Mouse (Mus musculus): Measurements from ENCODE around the gene Gm26620. TPM values are rescaled to one million over a fixed set of nuclear protein-coding genes. Genes with fewer than 3 reads are reported as not detected.
A peak's percentile ranks its signal among the peaks of the same experiment; 100 is the strongest.

Gene Gm26620
- polyA plus RNA-seq, 1 experiment from 2014 or later = 0.55 TPM

DNA sequence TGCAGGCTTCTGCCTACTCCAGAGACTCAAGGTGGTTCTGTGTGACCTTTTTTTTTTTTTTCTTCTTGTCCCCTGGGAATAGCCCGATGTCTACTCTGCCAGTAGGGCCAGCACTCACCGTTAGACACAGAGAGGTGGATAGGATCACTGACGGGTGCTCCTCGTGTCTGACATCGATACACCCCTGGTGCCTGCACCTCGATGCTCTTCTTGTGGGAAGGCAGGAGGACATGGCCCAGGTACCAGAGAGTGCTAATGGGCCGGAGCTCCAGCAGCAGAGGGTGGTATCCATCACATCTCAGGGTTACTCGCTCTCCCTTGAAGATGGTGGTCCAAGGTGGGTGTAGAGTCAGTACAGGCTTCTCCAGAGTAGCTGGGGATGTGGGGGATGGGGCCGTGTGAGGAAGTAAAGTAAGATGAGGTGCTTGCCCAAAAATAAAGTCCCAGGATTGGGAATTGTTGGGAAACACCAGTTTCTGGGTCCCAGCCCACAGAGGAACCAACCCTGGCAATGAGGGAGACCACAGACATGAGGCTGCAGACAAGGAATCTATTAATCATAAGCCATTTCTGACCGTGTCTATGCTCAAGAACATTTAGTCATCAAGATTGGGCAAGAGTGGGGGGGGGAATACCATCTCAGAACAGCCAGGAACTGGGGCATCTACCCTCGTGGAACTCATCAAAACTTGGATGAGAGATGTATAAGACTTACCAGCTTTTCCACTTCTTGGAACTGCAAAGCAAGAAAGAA lies 27.2 kb downstream of the Gm26620 start:
- H3K4me3 ChIP-seq (ENCODE audit: inconsistent target) = no peak overlapping the region
- 73% methylated on average over 11 of the region's 11 CpGs for WGBS (ENCODE audit: missing documents)
- H3K79me2 ChIP-seq (ENCODE audit: inconsistent target) = no peaks in the 10 kb centered on the region
- no peak overlapping the region for H3K27ac ChIP-seq
- H3K36me3 ChIP-seq (ENCODE audit: inconsistent target) = no peaks in the 10 kb centered on the region

DNA sequence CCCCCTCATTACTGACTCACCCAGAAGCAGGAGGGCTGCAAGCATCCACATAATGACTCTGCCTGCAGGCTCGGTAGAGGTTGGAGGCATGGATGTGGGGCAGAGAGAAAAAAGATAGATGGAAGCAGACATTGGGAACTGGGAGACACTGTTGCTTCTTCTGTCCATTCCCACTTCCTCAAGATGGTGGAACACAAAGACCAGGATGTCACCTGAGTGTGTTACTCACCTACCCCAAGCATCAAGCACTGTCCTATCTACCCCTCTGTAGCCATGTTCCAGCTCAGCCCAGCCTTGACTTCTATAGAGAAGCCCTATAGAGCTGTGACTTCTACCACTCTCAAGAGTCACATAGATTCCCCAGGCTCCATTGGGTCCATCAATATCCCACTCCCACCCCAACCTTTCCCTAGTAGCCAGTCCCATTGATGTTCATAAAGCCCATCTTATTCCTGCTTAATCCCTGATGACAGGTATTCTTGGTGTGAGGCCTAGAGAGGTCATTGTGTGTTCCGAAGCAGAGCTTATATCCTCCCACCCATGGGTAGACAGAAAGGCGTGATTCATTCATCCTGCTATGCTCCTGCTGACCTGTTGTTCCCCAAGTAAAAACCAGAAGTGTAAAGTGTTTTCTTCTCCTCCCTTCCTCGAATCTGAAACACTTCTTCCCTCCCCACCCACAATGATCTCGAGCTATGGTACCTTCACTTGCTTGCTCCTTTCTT lies 28.2 kb downstream of the Gm26620 start, which contains the start of gene Fcrlb:
Fcrlb (minus strand) TSS at position 51 of the 725 bp plus-strand sequence.
- Histone ChIP-seq H3K79me2 (ENCODE audit: inconsistent target) (no peaks in the 10 kb centered on the region), H3K27ac (no peak within 1 kb of the TSS), H3K36me3 (ENCODE audit: inconsistent target) (no peaks in the 10 kb centered on the region), H3K4me3 (ENCODE audit: inconsistent target) (no peak within 1 kb of the TSS)
- 85% methylated on average over 5 of the region's 5 CpGs for WGBS (ENCODE audit: missing documents)

GRCm38 (mm10) chr1:170915657-170916056 lies 30.8 kb downstream of the Gm26620 start:
- 82% methylated on average over 5 of the region's 5 CpGs for WGBS (ENCODE audit: missing documents)
- Histone ChIP-seq H3K4me3 (ENCODE audit: inconsistent target) (no peak overlapping the region), H3K79me2 (ENCODE audit: inconsistent target) (no peaks in the 10 kb centered on the region), H3K27ac (no peak overlapping the region), H3K36me3 (ENCODE audit: inconsistent target) (no peaks in the 10 kb centered on the region)

GRCm38 (mm10) chr1:170919308-170919707 lies 34.4 kb downstream of the Gm26620 start:
- H3K36me3 ChIP-seq (ENCODE audit: inconsistent target) = no peaks in the 10 kb centered on the region
- no peaks in the 10 kb centered on the region for H3K79me2 ChIP-seq (ENCODE audit: inconsistent target)
- no peak overlapping the region for H3K27ac ChIP-seq
- no peak overlapping the region for H3K4me3 ChIP-seq (ENCODE audit: inconsistent target)
- WGBS (ENCODE audit: missing documents) = 63% methylated on average over 8 of the region's 8 CpGs

DNA sequence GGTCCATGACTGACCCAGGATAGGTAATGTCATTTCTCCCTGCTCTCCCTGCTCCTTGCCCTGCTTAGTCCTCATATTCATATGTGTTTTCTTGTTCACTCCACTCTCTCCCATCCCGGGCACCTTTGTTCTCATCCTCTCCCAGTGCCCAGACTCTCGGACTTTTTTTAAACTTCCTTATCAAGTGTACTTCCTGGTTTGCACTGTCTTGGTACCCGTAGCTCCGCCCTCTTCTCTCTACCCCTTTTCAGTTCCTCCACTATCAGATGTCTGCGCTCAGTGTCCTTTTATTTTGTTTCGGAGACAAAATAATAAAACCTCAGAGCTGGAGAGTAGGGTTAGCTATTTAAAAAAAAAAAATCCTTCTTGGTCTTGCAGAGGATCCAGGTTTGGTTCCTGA lies 39.6 kb downstream of the Gm26620 start:
- Histone ChIP-seq H3K36me3 (ENCODE audit: inconsistent target) (no peaks in the 10 kb centered on the region), H3K27ac (peak overlapping the region; percentile 17; the same call in 1 of the 2 replicates), H3K79me2 (ENCODE audit: inconsistent target) (no peaks in the 10 kb centered on the region), H3K4me3 (ENCODE audit: inconsistent target) (0 out of 2 replicates have a peak overlapping the region, but pooled peaks have one; percentile 2)
- 16% methylated on average over 6 of the region's 6 CpGs for WGBS (ENCODE audit: missing documents)

GRCm38 (mm10) chr1:170926941-170927340 lies 42.1 kb downstream of the Gm26620 start:
- 95% methylated on average over 6 of the region's 6 CpGs for WGBS (ENCODE audit: missing documents)
- no peak overlapping the region for H3K27ac ChIP-seq
- no peaks in the 10 kb centered on the region for H3K36me3 ChIP-seq (ENCODE audit: inconsistent target)
- H3K79me2 ChIP-seq (ENCODE audit: inconsistent target) = no peaks in the 10 kb centered on the region
- no peak overlapping the region for H3K4me3 ChIP-seq (ENCODE audit: inconsistent target)

- no peak within 1 kb of the TSS for H3K27ac ChIP-seq
- no peak within 1 kb of the TSS for H3K4me3 ChIP-seq (ENCODE audit: inconsistent target)
- no peaks in the 10 kb centered on the region for H3K79me2 ChIP-seq (ENCODE audit: inconsistent target)
- WGBS (ENCODE audit: missing documents) = 93% methylated on average over 3 of the region's 3 CpGs
- H3K36me3 ChIP-seq (ENCODE audit: inconsistent target) = no peaks in the 10 kb centered on the region
Observed at GRCm38 (mm10) chr1:170927378-170927777, 42.5 kb downstream of the Gm26620 start, which contains the start of gene Fcrla. Fcrla (minus strand) TSS chr1:170927583.

DNA sequence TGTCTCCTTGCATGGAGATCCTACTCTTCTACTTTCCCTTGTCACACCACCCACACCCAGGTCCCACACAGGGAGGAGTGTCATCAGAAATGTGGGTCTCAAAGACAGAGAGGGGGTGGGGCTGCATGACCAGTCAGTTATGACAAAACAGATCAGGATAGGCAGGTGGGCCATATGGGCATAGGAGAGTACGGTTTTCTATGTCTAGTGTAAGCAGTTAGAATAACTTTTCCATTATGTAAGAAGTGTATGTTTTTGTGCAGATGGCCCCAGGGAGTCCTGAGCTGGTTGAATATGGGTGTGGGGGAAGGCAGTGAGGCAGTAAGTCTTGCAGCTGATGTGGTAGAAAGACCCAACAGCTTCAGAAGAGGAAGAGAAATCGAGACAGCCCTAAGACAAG lies 43.6 kb downstream of the Gm26620 start:
- Histone ChIP-seq H3K27ac (no peak overlapping the region), H3K79me2 (ENCODE audit: inconsistent target) (no peaks in the 10 kb centered on the region), H3K4me3 (ENCODE audit: inconsistent target) (no peak overlapping the region), H3K36me3 (ENCODE audit: inconsistent target) (no peaks in the 10 kb centered on the region)
- 72% methylated on average over 2 of the region's 2 CpGs for WGBS (ENCODE audit: missing documents)

DNA sequence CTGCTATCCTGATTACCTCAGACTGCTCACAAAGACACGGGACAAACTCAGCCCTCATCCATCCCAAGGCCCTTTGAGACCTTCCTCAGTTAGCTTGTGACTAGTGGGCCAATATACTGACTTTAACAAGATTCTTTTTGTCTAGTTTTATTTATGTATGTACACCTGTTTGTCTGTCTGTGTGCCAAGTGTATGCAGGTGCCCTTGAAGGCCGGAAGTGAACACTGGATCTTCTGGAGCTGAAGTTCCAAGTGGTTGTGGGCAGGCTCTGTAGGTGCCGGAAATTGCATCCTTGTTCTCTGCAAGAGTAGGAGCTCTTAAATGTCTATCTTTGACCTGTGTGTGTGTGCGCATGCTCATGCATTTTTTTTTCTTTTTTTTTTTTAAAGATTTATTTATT lies 44.4 kb downstream of the Gm26620 start:
- Histone ChIP-seq H3K79me2 (ENCODE audit: inconsistent target) (no peaks in the 10 kb centered on the region), H3K4me3 (ENCODE audit: inconsistent target) (no peak overlapping the region), H3K36me3 (ENCODE audit: inconsistent target) (no peaks in the 10 kb centered on the region), H3K27ac (no peak overlapping the region)
- WGBS (ENCODE audit: missing documents) = 96% methylated on average over 3 of the region's 4 CpGs

DNA sequence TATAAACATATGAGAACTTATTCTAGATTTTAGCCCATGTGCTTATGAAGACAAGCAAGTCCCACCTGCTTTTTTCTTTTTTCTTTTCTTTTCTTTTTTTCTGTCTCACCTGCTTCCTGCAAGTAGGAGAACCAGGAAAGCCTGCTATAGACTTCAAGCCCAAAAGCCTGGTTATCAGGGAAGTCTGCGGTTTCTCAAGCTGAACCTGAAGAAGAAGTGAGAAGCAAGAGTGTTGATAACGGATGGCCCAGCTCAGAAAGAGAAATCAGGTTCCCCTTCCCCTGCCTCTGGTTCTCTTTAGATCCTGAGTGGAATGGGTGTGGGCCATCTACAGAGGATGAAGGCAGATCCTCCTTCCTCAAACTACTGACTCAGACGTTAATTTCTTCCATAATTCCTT lies 47.2 kb downstream of the Gm26620 start:
- H3K36me3 ChIP-seq (ENCODE audit: inconsistent target) = no peaks in the 10 kb centered on the region
- H3K27ac ChIP-seq = 0 out of 2 replicates have a peak overlapping the region, but pooled peaks have one; percentile 4
- H3K79me2 ChIP-seq (ENCODE audit: inconsistent target) = no peaks in the 10 kb centered on the region
- H3K4me3 ChIP-seq (ENCODE audit: inconsistent target) = no peak overlapping the region
- WGBS (ENCODE audit: missing documents) = 37% methylated on average over 3 of the region's 3 CpGs

GRCm38 (mm10) chr1:170933386-170933920 lies 48.6 kb downstream of the Gm26620 start:
- peak overlapping the region; percentile 83 for H3K27ac ChIP-seq
- 95% methylated on average over 6 of the region's 6 CpGs for WGBS (ENCODE audit: missing documents)

GRCm38 (mm10) chr1:170933940-170934339 lies 49.1 kb downstream of the Gm26620 start:
- H3K36me3 ChIP-seq (ENCODE audit: inconsistent target) = no peaks in the 10 kb centered on the region
- no peak overlapping the region for H3K4me3 ChIP-seq (ENCODE audit: inconsistent target)
- no peaks in the 10 kb centered on the region for H3K79me2 ChIP-seq (ENCODE audit: inconsistent target)
- 64% methylated on average over 1 of the region's 1 CpGs for WGBS (ENCODE audit: missing documents)
- H3K27ac ChIP-seq = peak overlapping the region; percentile 83

More at GRCm38 (mm10) chr1:170933386-170933920, 48.6 kb downstream of the Gm26620 start:
- Histone ChIP-seq H3K4me3 (ENCODE audit: inconsistent target) (no peak overlapping the region), H3K79me2 (ENCODE audit: inconsistent target) (no peaks in the 10 kb centered on the region), H3K36me3 (ENCODE audit: inconsistent target) (no peaks in the 10 kb centered on the region)

- H3K79me2 ChIP-seq (ENCODE audit: inconsistent target) = no peaks in the 10 kb centered on the region
- H3K4me3 ChIP-seq (ENCODE audit: inconsistent target) = no peak overlapping the region
- no peaks in the 10 kb centered on the region for H3K36me3 ChIP-seq (ENCODE audit: inconsistent target)
- H3K27ac ChIP-seq = peak overlapping the region; percentile 83
- 20% methylated on average over 2 of the region's 2 CpGs for whole genome bisulfite sequencing (ENCODE audit: missing documents)
Observed at GRCm38 (mm10) chr1:170934383-170934782, 49.5 kb downstream of the Gm26620 start.

Data from macrophage (primary cell).